Comparison of ENCODE assay signal across 20 mouse cellular contexts in genomic region chr1:120158474-120159127, GRCm38 (mm10). TPM values are rescaled to one million over a fixed set of nuclear protein-coding genes. Genes with fewer than 3 reads are reported as not detected.
"Had no signal": no experiment of that assay in that cellular context is flagged by ENCODE, and none has a peak within 500 bp of the region (broad histone marks: within the 10 kb centered on the region; RNA-seq: fewer than 3 reads in every experiment).

No protein-coding gene starts in this region.

- H3K9me3 ChIP-seq: midbrain, embryonic 10.5 days; midbrain, embryonic 12.5 days; neural tube, embryonic 13.5 days; neural tube, embryonic 15.5 days had no signal

- H3K4me3 ChIP-seq: midbrain, embryonic 10.5 days; midbrain, embryonic 12.5 days; myocyte; neural tube, embryonic 13.5 days; neural tube, embryonic 15.5 days had no signal

- H3K4me1 ChIP-seq: midbrain, embryonic 10.5 days; midbrain, embryonic 12.5 days; neural tube, embryonic 13.5 days; neural tube, embryonic 15.5 days had no signal

- H3K9ac ChIP-seq: liver, embryonic 14.5 days; midbrain, embryonic 12.5 days; neural tube, embryonic 13.5 days; neural tube, embryonic 15.5 days had no signal

- H3K4me2 ChIP-seq: midbrain, embryonic 12.5 days; neural tube, embryonic 13.5 days; neural tube, embryonic 15.5 days had no signal

- ATAC-seq: midbrain, embryonic 16.5 days had no signal

- DNase-seq: lung, adult 2 months; lung, postnatal 10 days; lung, postnatal 4 days; midbrain, embryonic 14.5 days; retina, postnatal 1 day; right cerebral cortex, adult 18-20 months; right cerebral cortex, postnatal 25 days; right cerebral cortex, postnatal 4 days; spleen, adult 18-20 months; thymus, adult 18-20 months; thymus, postnatal 14 days; thymus, postnatal 36 days had no signal

- H3K27ac ChIP-seq: liver, embryonic 14.5 days; midbrain, embryonic 10.5 days; midbrain, embryonic 12.5 days; neural tube, embryonic 13.5 days; neural tube, embryonic 15.5 days had no signal

- H3K36me3 ChIP-seq: midbrain, embryonic 10.5 days; midbrain, embryonic 12.5 days; neural tube, embryonic 13.5 days; neural tube, embryonic 15.5 days had no signal

- H3K27me3 ChIP-seq: midbrain, embryonic 12.5 days; neural tube, embryonic 13.5 days; neural tube, embryonic 15.5 days had no signal

RNA-seq across cellular contexts. Expression of gene 3110009E18Rik, which starts 37.6 kb away (rescaled TPM):
- polyA plus RNA-seq: small intestine, adult 2 months had no signal
